Mouse (Mus musculus) c-Kit-negative CD71-positive TER-119-positive erythroid progenitor cells, embryonic 14.5 days (primary cell): ENCODE measurements around the gene Dph7.
"Not testable (repeated sequence)": the region's sequence is repeated elsewhere in the genome, so short reads cannot be mapped to it uniquely, and the experiment has no call there.

ENCODE experiments used
- DNase-seq: peaks from one replicate; pipeline ENCODE4 v3.0.0-alpha.2; 2013; ENCODE audit warnings: low read depth, low spot score

Gene Dph7

GRCm38 (mm10) chr2:24962304-24963000 is at the start of gene Dph7:
Dph7 (plus strand) TSS chr2:24962400.
- DNase-seq = peak; percentile 66

- DNase-seq = no peak
Observed at GRCm38 (mm10) chr2:24912589-24912988, 49.6 kb upstream of the Dph7 start.

DNA sequence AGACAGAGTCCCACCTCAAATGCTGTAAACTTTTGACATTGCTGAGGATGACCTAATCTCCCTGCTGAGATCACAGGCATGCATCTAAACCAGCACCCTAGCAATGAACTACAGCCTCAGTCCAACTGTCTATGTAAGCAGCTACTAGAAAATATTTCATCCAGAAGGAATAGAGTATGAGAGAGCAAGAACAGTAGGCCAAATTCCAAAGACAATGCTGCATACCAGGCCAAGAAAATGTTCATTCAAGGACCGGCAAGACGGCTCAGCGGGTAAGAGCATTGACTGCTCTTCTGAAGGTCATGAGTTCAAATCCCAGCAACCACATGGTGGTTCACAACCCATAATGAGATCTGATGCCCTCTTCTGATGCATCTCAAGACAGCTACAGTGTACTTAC is 47.4 kb upstream of the Dph7 start:
- no peak for DNase-seq

GRCm38 (mm10) chr2:24918930-24919838 is 43.0 kb upstream of the Dph7 start, which contains the start of gene Ehmt1:
Ehmt1 (minus strand) TSS chr2:24919614.
- peak; percentile 85 for DNase-seq

DNA sequence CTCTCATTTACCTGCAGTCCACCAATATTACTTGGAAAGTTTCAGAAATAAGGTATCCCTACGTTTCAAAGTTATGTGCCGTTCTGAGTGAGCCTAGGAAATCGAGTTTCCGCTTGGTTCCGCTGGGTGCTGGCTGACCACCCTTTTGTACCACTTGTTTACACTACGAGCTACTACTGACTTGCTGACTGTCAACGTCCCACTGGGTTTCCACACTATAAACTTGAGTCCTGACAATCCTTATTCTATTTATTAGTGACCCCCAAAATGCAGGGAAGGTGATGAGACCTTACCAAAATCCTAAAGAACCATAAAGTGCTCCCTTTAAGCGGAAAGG is 42.4 kb upstream of the Dph7 start:
- DNase-seq = no peak

- no peak for DNase-seq
Observed at GRCm38 (mm10) chr2:24923561-24923960, 38.6 kb upstream of the Dph7 start.

DNA sequence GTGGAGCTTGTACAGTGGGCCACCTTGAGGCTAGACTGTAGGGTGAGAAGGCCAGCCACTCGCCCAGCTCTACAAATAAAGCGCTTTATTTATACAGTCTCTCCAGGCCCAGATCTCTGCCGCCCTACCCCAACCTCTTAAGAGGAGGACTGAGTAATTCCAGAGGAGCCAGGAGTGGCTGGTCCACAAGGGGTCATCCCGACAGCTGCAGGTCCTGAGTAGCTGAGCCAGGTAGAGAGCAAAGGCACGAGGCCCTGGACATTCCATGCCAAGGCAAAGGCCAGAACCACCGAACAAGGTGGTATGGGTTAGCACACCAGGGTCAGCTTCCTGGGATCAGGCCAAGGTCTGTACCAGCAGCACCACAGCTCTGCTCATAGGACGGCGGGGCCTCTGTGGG is 36.9 kb upstream of the Dph7 start:
- DNase-seq = no peak

DNA sequence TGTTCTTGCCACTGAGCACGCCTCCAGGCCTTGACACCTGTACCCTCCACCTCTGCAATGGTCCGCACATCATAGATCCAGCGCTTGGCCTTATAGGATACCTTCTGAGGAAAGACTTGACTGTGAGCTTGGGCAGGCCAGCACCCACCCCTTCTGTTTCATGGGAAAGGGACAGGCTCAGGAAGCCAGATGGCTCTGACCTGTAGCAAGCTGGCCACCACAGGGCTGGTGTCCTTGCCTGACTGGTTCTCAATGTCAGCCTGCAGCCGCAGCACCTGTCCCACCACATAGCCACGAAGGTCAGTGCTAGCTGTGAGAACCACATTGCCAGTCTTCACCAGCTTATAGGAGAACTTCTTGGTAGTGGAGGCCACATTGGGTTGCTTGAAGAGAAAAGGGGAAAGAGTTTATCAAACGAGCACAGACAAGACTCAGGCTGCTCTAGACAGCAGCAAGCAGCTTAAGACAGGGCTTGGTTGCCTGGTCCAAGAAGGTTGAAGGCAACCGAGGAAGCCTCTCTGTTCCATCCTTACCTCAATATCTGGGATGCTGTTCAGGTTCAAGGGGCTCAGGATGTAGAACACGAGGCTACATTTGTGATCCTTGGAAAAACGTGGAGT is 35.7 kb upstream of the Dph7 start:
- DNase-seq = no peak

GRCm38 (mm10) chr2:24926965-24927358 is 35.2 kb upstream of the Dph7 start:
- DNase-seq = no peak

GRCm38 (mm10) chr2:24927810-24928479 is 34.3 kb upstream of the Dph7 start:
- DNase-seq = no peak

- no peak for DNase-seq
Observed at GRCm38 (mm10) chr2:24929119-24929518, 33.1 kb upstream of the Dph7 start.

DNA sequence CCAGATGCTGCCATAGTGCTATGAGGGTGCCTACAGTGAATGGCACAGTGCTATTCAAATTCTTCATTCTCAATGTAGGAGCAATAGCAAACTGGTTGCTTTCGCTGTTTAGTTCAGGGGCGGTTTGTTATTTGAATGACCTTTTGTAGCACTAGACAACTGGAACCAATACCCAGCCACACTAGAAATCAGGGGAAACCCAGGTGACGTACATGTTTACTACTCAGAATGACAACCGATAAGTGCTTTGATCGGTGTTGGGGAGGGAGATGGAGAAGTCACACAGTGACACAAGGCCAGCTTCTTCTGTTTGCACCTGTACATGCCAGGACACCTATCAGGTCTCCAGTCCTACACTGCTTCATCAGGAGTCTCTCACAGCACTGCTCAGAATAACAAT is 32.6 kb upstream of the Dph7 start:
- DNase-seq = no peak

DNA sequence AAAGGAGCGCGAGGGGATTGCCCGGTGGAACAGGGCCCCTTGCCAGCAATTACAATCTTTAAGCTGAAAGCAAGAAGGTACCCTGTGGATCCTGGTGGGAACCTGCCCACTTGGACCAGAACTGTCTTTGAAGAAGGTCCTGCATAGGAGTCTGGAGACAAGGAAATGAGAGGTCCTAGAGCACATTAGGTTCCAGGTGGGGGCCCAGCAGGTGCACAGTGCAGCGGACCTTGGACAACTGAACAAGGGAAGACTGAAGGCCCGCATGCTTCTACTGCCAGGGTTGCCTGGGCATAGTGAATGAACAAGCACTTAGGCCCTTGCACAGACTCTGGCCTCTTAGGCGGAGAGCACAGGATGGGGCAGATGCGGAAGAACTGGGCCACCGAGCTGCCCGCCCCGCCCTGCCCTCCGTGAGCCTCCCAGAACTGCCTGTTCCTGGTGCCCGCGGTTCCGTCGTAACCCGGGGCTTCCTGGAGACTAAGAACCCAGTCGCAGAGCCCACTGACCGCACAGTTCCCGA is 27.7 kb upstream of the Dph7 start:
- DNase-seq = no peak

- peak; percentile 85 for DNase-seq
Observed at GRCm38 (mm10) chr2:24935057-24935796, 27.0 kb upstream of the Dph7 start, which contains the start of gene Arrdc1. Arrdc1 (minus strand) TSS chr2:24935252.

GRCm38 (mm10) chr2:24942092-24942491 is 20.1 kb upstream of the Dph7 start:
- DNase-seq = no peak

DNA sequence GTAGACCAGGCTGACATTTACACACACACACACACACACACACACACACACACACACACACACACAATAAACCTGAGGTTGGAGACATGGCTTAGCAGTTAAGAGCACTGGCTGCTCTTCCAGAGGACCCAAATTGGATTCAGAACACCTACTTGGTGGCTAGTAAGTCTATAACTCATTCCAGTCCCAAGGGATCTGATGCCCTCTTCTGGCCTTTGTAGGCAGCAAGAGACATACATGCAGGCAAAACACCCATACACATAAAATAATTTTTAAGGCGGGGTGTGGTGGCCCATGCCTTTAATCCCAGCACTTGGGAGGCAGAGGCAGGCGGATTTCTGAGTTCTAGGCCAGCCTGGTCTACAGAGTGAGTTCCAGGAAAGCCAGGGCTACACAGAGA is 17.9 kb upstream of the Dph7 start:
- not testable (repeated sequence) for DNase-seq

GRCm38 (mm10) chr2:24949421-24950188 is 12.6 kb upstream of the Dph7 start, which contains the start of gene Zmynd19:
Zmynd19 (plus strand) TSS chr2:24949792.
- peak; percentile 95 for DNase-seq

- DNase-seq = peak; percentile 30
Observed at GRCm38 (mm10) chr2:24950189-24950535, 12.0 kb upstream of the Dph7 start.

- no peak for DNase-seq
Observed at GRCm38 (mm10) chr2:24952537-24953055, 9.6 kb upstream of the Dph7 start.

DNA sequence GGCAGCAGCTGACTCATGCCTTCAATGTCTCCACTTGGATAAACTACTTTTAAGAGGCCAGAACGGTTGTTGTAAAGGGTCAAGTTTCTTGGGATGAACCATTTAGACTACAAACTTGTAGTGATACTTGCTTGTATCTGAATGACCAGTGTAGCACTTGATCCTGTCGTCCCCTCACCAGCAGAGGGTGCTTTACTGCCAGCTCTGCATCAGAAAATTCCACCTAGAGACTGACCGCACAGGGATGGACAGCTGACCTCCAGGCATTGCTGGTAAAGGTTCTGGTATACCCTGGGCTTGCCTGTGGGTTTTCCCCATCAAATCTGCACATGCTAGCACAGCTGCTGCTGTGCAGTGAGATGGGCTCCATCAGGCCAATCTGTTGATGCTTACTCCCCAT is 1.3 kb upstream of the Dph7 start:
- DNase-seq = no peak
